Mouse (Mus musculus) bone marrow, adult 2 months (tissue): ENCODE data around the gene Specc1. TPM values are rescaled to one million over a fixed set of nuclear protein-coding genes. Genes with fewer than 3 reads are reported as not detected.

Experiments
- H3K27ac ChIP-seq: fragments of 200-500 bp; 2 replicates; pipeline ENCODE4 v1.5.1; 2012; ENCODE audit warnings: low read depth, mild to moderate bottlenecking, control low read depth, inconsistent platforms, low read length; ENCODE audit not compliant: control insufficient read depth, poor library complexity, insufficient read depth
- H3K4me1 ChIP-seq: fragments of 200-500 bp; 2 replicates; pipeline ENCODE4 v1.6.1; 2011; ENCODE audit warnings: low read length; ENCODE audit not compliant: control insufficient read depth, insufficient read depth
- H3K4me3 ChIP-seq: fragments of 200-500 bp; replicated peaks from 2 replicates; pipeline ENCODE3; 2011; ENCODE audit warnings: mild to moderate bottlenecking, low read depth, low read length, control low read depth; ENCODE audit not compliant: control insufficient read depth
- CTCF ChIP-seq: fragments of 200-500 bp; IDR thresholded peaks from 2 replicates; pipeline ENCODE4 v1.5.1; 2011; ENCODE audit warnings: low read length, control low read depth; ENCODE audit not compliant: control insufficient read depth, insufficient read depth
- POLR2A ChIP-seq: fragments of 200-500 bp; IDR thresholded peaks from 2 replicates; pipeline ENCODE4 v1.6.1; 2011; ENCODE audit warnings: low read depth, mild to moderate bottlenecking, control low read depth, low read length, borderline replicate concordance; ENCODE audit not compliant: control insufficient read depth
- WGBS: fragments of 180-500 bp; shearing (Covaris S2); methylation state at CpG from one replicate; pipeline ENCODE4 v1.1.7; 2018; 5-methylcytosine and 5-hydroxymethylcytosine counted together
- polyA plus RNA-seq: library from polyadenylated mRNA; stranded (reverse); fragments of >200 nt; gene quantifications from 2 replicates; pipeline ENCODE4 v1.2.4, GENCODE M21; 2011; ENCODE audit warnings: low replicate concordance; ENCODE audit not compliant: missing spikeins, insufficient read depth, insufficient read length

The Specc1 gene
- polyA plus RNA-seq, 1 experiment: 73.8 TPM

DNA sequence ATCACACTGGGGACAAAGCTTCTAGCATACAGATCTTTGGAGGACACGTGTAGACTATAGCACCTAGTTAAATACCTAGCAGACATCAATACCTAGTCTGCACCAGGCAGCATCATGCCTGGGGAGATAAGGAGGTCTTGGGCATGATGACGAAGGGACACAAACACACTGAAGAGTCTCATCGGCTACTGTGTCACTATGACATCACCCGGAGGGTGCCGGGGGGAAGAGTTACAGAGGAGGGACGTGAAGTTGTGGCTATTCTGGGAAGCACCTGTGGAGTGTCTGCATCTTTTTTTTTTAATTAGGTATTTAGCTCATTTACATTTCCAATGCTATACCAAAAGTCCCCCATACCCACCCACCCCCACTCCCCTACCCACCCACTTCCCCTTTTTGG is 55.5 kb downstream of the Specc1 start:
- TF ChIP-seq CTCF (no peak), POLR2A (no peak)
- Histone ChIP-seq H3K27ac (no peak overlapping the region), H3K4me3 (no peak overlapping the region), H3K4me1 (peaks cover 6% of the 10 kb centered on the region; the same call in 1 of the 2 replicates)
- 63% methylated on average over 6 of the region's 6 CpGs for WGBS

DNA sequence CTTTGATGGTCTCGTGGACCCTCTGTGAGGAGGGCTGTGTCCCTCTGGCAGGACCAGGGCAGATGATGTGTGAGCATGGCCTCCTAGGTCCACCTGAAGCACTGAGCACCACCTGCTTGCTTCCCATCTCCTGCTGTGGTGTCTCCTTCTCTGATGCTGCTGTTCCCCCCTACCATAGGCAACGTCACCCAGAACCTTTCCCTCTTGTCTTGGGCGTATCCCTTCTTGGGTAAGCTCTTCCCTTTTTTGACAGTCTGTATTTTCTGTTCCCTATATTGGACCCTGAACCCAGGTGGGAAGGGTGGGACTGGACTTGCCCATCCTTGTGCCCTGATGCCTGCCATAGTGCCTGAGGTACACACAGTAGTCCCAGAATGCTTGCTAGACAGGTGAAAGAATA is 56.9 kb downstream of the Specc1 start:
- Histone ChIP-seq H3K27ac (no peak overlapping the region), H3K4me1 (peaks cover 6% of the 10 kb centered on the region; the same call in 1 of the 2 replicates), H3K4me3 (no peak overlapping the region)
- 61% methylated on average over 3 of the region's 3 CpGs for WGBS
- TF ChIP-seq POLR2A: no peak
- TF ChIP-seq CTCF: no peak

DNA sequence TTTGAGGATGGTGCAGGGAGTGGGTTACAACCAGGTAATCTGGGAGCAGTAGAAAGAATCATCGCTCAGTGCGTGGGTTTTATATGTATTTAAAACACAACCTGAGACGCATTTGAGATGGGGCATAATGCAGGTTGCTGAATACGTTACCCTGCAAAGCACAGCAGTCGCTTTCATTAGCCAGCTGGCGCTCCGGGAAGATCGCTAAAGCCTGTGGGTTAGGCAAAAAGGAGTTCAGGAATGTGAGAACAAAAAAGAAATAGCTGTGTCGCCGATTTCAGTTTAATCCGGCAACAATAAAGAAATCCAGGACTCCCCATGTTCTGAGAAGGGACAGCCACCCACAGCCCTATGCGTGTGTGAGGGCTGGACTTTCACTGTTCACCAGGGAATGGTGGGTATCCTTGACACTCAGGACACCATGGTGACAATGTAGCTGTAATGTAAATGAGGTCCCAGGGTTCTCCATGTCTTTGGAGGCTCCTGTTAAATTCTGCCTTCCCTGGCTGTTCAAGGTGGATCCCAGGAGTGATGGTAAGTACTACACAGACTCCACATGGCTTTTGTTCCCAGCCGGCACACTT is 58.6 kb downstream of the Specc1 start:
- Histone ChIP-seq H3K27ac (no peak overlapping the region), H3K4me3 (no peak overlapping the region), H3K4me1 (peaks cover 6% of the 10 kb centered on the region; the same call in 1 of the 2 replicates)
- no peak for TF ChIP-seq POLR2A
- no peak for TF ChIP-seq CTCF
- 95% methylated on average over 13 of the region's 13 CpGs for WGBS

DNA sequence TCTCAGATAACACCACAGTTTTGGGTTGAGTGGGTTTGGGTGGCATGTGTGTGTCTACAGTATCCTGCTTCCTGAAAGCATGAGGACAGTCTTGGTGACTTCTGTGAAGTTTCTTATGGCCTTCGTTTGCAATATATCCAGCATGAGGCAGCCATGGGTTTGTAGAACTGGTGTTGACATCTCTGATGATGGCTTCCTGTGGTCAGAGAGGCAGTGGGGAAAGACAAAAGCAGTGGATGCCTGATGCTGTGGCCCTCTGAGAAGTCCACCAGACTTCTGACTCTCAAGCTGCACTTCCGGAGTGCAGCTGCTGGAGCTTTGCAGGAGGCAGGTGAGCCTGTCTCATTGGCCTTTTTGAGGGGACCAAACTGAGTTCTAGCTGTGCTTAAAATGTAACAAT is 60.4 kb downstream of the Specc1 start:
- Histone ChIP-seq H3K4me1 (peaks cover 4% of the 10 kb centered on the region; the same call in 1 of the 2 replicates), H3K27ac (no peak overlapping the region), H3K4me3 (no peak overlapping the region)
- 48% methylated on average over 2 of the region's 2 CpGs for WGBS
- TF ChIP-seq CTCF (no peak), POLR2A (no peak)

DNA sequence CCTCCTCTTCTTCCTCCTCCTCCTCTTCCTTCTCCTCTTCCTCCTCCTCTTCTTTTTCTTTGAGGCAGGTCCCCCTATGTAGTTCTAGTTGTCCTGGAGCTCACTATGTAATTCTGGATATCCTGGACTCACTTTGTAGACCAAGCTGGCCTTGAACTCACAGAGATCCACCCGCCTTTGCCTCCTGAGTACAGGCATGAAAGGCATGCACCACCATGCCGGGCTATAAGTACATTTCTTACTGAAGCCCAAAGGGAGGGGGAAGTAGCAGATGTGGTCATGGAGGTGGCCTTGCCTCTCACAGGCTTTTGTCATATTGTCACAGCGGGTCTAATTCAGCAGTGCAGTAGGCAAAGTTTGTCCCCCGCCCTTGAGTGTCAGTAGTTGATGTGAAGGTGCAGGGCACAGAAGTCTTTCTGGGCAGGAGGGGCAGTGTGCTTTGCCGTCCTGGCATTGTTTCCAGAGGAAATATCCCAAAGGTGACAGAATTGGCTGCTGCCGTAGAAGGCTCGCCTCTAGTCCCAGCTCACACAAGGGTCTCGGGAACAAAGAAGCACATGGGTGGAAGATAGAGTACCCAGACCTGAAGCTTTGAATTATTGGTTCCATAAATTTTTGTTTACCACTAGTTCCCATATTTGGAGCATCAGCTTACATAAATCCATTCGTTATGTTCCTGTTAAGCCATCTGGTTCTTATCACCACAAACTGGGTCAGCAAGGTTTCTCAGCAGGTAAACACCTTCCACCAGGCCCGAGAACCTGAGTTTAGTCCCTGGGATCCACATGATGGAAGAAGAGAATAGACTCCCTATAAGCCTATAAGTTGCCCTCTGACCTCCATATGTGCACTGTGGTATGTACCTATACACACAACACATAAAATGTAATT is 62.0 kb downstream of the Specc1 start:
- TF ChIP-seq CTCF: no peak
- TF ChIP-seq POLR2A: no peak
- H3K4me3 ChIP-seq: no peak overlapping the region
- H3K4me1 ChIP-seq: no peaks in the 10 kb centered on the region; the same call in 1 of the 2 replicates
- 84% methylated on average over 10 of the region's 10 CpGs for WGBS
- no peak overlapping the region for H3K27ac ChIP-seq

DNA sequence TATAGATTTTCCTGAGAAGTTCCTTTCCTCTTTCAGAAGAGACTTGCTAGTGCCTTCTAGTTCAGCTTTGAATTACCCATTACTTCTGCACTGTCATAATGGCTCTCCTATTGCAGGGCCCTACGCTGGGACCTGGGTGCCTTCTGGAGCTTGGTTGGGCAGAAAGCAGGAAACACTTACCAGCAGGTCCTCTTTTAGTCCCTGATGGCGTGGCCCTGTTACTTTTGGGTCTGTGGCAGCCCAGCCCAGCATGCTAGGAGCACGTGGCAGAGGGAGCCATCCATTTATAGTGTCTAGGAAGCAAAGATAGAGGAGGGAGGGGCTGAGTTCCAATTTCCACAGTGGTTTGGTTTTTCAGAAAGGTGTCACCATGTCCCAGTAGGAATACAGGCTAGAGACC is 63.3 kb downstream of the Specc1 start:
- Histone ChIP-seq H3K4me3 (no peak overlapping the region), H3K4me1 (no peaks in the 10 kb centered on the region; the same call in 1 of the 2 replicates), H3K27ac (no peak overlapping the region)
- TF ChIP-seq POLR2A (no peak), CTCF (no peak)
- WGBS: 75% methylated on average over 3 of the region's 3 CpGs

DNA sequence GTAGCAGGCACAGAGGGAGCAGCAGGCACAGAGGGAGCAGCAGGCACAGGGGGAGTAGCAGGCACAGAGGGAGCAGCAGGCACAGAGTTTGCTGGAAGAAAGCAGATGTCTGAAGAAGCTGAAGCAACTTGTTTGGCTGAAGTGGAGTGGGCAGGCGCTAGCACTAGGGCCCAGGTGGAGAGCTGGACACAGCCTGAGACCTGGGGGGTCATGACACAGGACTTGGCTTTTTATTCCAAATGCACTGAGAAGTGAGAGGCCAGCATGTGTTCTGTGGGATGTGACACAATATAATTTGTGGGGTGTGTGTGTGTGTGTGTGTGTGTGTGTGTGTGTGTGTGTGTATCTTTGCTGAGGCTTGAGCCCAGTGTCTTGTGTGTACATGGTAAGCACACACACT is 64.3 kb downstream of the Specc1 start:
- no peak overlapping the region for H3K4me3 ChIP-seq
- TF ChIP-seq CTCF (no peak), POLR2A (no peak)
- 96% methylated on average over 1 of the region's 1 CpGs for WGBS
- H3K4me1 ChIP-seq: no peaks in the 10 kb centered on the region; the same call in 1 of the 2 replicates
- no peak overlapping the region for H3K27ac ChIP-seq

DNA sequence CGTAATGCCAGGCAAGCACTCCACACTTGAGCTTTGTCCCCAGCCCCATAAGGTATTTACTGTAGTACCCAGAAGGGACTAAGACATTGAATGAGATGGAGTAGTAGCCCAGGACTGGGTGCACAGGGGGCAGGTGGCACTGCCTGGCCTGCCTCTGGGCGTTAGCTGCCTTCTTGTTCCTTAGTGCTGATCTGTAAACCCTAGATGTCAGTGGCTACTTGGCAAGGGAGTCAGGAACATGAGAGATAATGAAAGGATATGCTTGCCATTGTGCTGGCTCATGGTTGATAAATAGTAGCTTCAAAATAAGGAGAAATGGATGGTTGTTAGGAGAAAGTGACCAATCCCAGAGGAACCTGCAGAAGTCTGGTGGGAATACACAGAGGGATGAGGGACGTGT is 65.5 kb downstream of the Specc1 start:
- Histone ChIP-seq H3K27ac (no peak overlapping the region), H3K4me3 (no peak overlapping the region), H3K4me1 (no peaks in the 10 kb centered on the region)
- TF ChIP-seq CTCF: no peak
- TF ChIP-seq POLR2A: no peak
- WGBS: 83% methylated on average over 3 of the region's 3 CpGs
